Mouse (Mus musculus) heart, embryonic 12.5 days (tissue): ENCODE data around the gene Ccdc115. TPM values are rescaled to one million over a fixed set of nuclear protein-coding genes. Genes with fewer than 3 reads are reported as not detected.

Source experiments
- ATAC-seq: fragments of 200-750 bp; cut with Nextera tagmentation; 2 replicates; pipeline ENCODE4 v1.8.0; 2017; ENCODE audit warnings: moderate TSS enrichment, moderate library complexity; ENCODE audit not compliant: insufficient number of reproducible peaks, low FRiP score
- H3K27ac ChIP-seq: fragments of 300-500 bp; sonication (generic); 2 replicates; pipeline ENCODE4 v1.5.1; 2016; ENCODE audit warnings: mild to moderate bottlenecking, moderate library complexity; ENCODE audit not compliant: poor library complexity, severe bottlenecking
- H3K27me3 ChIP-seq: fragments of 300-500 bp; sonication (generic); replicated peaks from 2 replicates; pipeline ENCODE4 v1.6.1; 2016; ENCODE audit warnings: mild to moderate bottlenecking, moderate library complexity
- H3K36me3 ChIP-seq: fragments of 300-500 bp; sonication (generic); 2 replicates; pipeline ENCODE4 v1.6.1; 2016; ENCODE audit warnings: mild to moderate bottlenecking, moderate library complexity
- H3K4me1 ChIP-seq: fragments of 300-500 bp; sonication (generic); replicated peaks from 2 replicates; pipeline ENCODE4 v1.6.1; 2016; ENCODE audit warnings: mild to moderate bottlenecking
- H3K4me2 ChIP-seq: fragments of 300-500 bp; sonication (generic); 2 replicates; pipeline ENCODE4 v1.6.1; 2016; ENCODE audit warnings: mild to moderate bottlenecking, moderate library complexity
- H3K4me3 ChIP-seq: fragments of 300-500 bp; sonication (generic); 2 replicates; pipeline ENCODE4 v1.5.1; 2016; ENCODE audit warnings: mild to moderate bottlenecking
- H3K9ac ChIP-seq: fragments of 300-500 bp; sonication (generic); 2 replicates; pipeline ENCODE4 v1.6.1; 2016; ENCODE audit warnings: mild to moderate bottlenecking, moderate library complexity
- H3K9me3 ChIP-seq: fragments of 300-500 bp; sonication (generic); replicated peaks from 2 replicates; pipeline ENCODE4 v1.6.1; 2016; ENCODE audit warnings: mild to moderate bottlenecking, moderate library complexity
- WGBS: fragments of 180-500 bp; shearing (Covaris S2); methylation state at CpG from one replicate; pipeline ENCODE4 v1.1.7; 2016; 5-methylcytosine and 5-hydroxymethylcytosine counted together
- microRNA-seq: library from miRNA; unstranded; fragments of <30 nt; microRNA quantifications from one replicate; pipeline ENCODE4, GENCODE M21; 2017
- polyA plus RNA-seq: library from polyadenylated mRNA; unstranded; fragments of >200 nt; fragmentation: Nextera tagmentation; extraction: Ambion mirVana; gene quantifications from 2 replicates; pipeline ENCODE4 v1.2.1, GENCODE M21; 2016

Gene Ccdc115
- polyA plus RNA-seq, 1 experiment from 2014 or later: 45.9 TPM

GRCm38 (mm10) chr1:34399182-34399953 lies 40.1 kb downstream of the Ccdc115 start:
- Histone ChIP-seq H3K27ac (no peak overlapping the region), H3K9me3 (no peaks in the 10 kb centered on the region), H3K4me1 (no peaks in the 10 kb centered on the region; the same call in 1 of the 2 replicates), H3K4me2 (no peak overlapping the region), H3K4me3 (no peak overlapping the region), H3K27me3 (no peaks in the 10 kb centered on the region), H3K36me3 (no peaks in the 10 kb centered on the region), H3K9ac (no peak overlapping the region)
- WGBS: 32% methylated on average over 11 of the region's 11 CpGs
- ATAC-seq: no peak

- Histone ChIP-seq H3K4me2 (no peak overlapping the region), H3K27me3 (no peaks in the 10 kb centered on the region), H3K9me3 (no peaks in the 10 kb centered on the region), H3K9ac (no peak overlapping the region), H3K27ac (no peak overlapping the region), H3K36me3 (no peaks in the 10 kb centered on the region), H3K4me1 (no peaks in the 10 kb centered on the region; the same call in 1 of the 2 replicates), H3K4me3 (no peak overlapping the region)
- whole genome bisulfite sequencing: 85% methylated on average over 4 of the region's 4 CpGs
- ATAC-seq: peak; percentile 15; the same call in 1 of the 2 replicates
Observed at GRCm38 (mm10) chr1:34396321-34396720, 43.2 kb downstream of the Ccdc115 start.

- H3K4me1 ChIP-seq: peaks cover 4% of the 10 kb centered on the region; the same call in 1 of the 2 replicates
- 65% methylated on average over 6 of the region's 6 CpGs for WGBS
- no peak overlapping the region for H3K9ac ChIP-seq
- H3K4me2 ChIP-seq: no peak overlapping the region
- H3K9me3 ChIP-seq: no peaks in the 10 kb centered on the region
- H3K27me3 ChIP-seq: no peaks in the 10 kb centered on the region
- no peak overlapping the region for H3K4me3 ChIP-seq
- no peaks in the 10 kb centered on the region for H3K36me3 ChIP-seq
- H3K27ac ChIP-seq: peak overlapping the region; percentile 23; the same call in 1 of the 2 replicates
- ATAC-seq: no peak
Observed at GRCm38 (mm10) chr1:34389234-34389891, 50.1 kb downstream of the Ccdc115 start.

GRCm38 (mm10) chr1:34388849-34389233 lies 50.6 kb downstream of the Ccdc115 start:
- Histone ChIP-seq H3K4me3 (no peak overlapping the region), H3K9ac (no peak overlapping the region), H3K4me1 (peaks cover 4% of the 10 kb centered on the region; the same call in 1 of the 2 replicates), H3K4me2 (no peak overlapping the region), H3K27me3 (no peaks in the 10 kb centered on the region), H3K9me3 (no peaks in the 10 kb centered on the region), H3K36me3 (no peaks in the 10 kb centered on the region), H3K27ac (no peak overlapping the region)
- no peak for ATAC-seq
- 89% methylated on average over 11 of the region's 11 CpGs for WGBS

GRCm38 (mm10) chr1:34387346-34388327 lies 51.8 kb downstream of the Ccdc115 start:
- Histone ChIP-seq H3K4me3 (no peak overlapping the region), H3K27ac (no peak overlapping the region), H3K27me3 (no peaks in the 10 kb centered on the region), H3K36me3 (no peaks in the 10 kb centered on the region), H3K4me1 (peaks cover 4% of the 10 kb centered on the region; the same call in 1 of the 2 replicates), H3K9ac (no peak overlapping the region), H3K4me2 (no peak overlapping the region), H3K9me3 (no peaks in the 10 kb centered on the region)
- 0 out of 2 replicates have a peak, but pooled peaks have one; percentile 22 for ATAC-seq
- WGBS: 61% methylated on average over 12 of the region's 12 CpGs

Small RNAs within 50 kb of the gene (microRNA-seq; reads per million reads assigned to microRNA genes)
- 2.8 reads per million, percentile 6 among the genes with 10 or more reads in this experiment for gene Mir5103

Other genes starting within 250 kb of the Ccdc115 start
- 65.9 and 74.8 TPM in 2 replicates for gene Imp4, start 179 bp upstream of the Ccdc115 start, polyA plus RNA-seq
- gene Ptpn18, start 20.1 kb upstream of the Ccdc115 start, polyA plus RNA-seq: 10.4 and 10.8 TPM in 2 replicates
- not detected in 2 replicates for gene Prss39, start 58.7 kb upstream of the Ccdc115 start, polyA plus RNA-seq
- 0.32 and 0.42 TPM in 2 replicates for gene Cfc1, start 96.0 kb upstream of the Ccdc115 start, polyA plus RNA-seq
- not detected in 2 replicates for gene Prss40, start 121.3 kb upstream of the Ccdc115 start, polyA plus RNA-seq
- 0.04 TPM in 1 of 2 replicates, not detected in the other for gene Amer3, start 140.0 kb upstream of the Ccdc115 start, polyA plus RNA-seq